Mouse (Mus musculus) spleen, adult 2 months (tissue): ENCODE measurements around the gene Sstr4.

ENCODE experiments used
- CTCF ChIP-seq: fragments of 200-500 bp; IDR thresholded peaks from 2 replicates; pipeline ENCODE4 v1.5.1; 2011; ENCODE audit warnings: mild to moderate bottlenecking, inconsistent platforms; ENCODE audit not compliant: insufficient read depth, insufficient read length, insufficient replicate concordance; ENCODE audit errors: extremely low read depth
- POLR2A ChIP-seq: fragments of 200-500 bp; IDR thresholded peaks from 2 replicates; pipeline ENCODE4 v1.6.1; 2011; ENCODE audit warnings: low read depth, low read length, inconsistent platforms

- no peak for TF ChIP-seq CTCF
- TF ChIP-seq POLR2A = no peak
Measured at GRCm38 (mm10) chr2:148398901-148399685, 3.9 kb downstream of the Sstr4 start.
